Mouse (Mus musculus): ENCODE data around the gene Spr. TPM values are rescaled to one million over a fixed set of nuclear protein-coding genes. Genes with fewer than 3 reads are reported as not detected.

Gene Spr
- polyA plus RNA-seq, 1 experiment = 10.5 TPM

GRCm38 (mm10) chr6:85105033-85105615 is 32.4 kb downstream of the Spr start:
- DNase-seq (ENCODE audit: low read depth) = no peak
- TF ChIP-seq CTCF (IDR thresholded peaks at IDR 0.05; ENCODE audit: borderline replicate concordance, extremely low read depth, insufficient read depth, insufficient read length) (no peak), POLR2A (IDR thresholded peaks at IDR 0.05; ENCODE audit: borderline replicate concordance, extremely low read depth, insufficient read depth, insufficient read length, poor library complexity, severe bottlenecking) (no peak)

GRCm38 (mm10) chr6:85103321-85103720 is 34.2 kb downstream of the Spr start:
- TF ChIP-seq POLR2A (IDR thresholded peaks at IDR 0.05; ENCODE audit: borderline replicate concordance, extremely low read depth, insufficient read depth, insufficient read length, poor library complexity, severe bottlenecking) = no peak
- no peak for TF ChIP-seq CTCF (IDR thresholded peaks at IDR 0.05; ENCODE audit: borderline replicate concordance, extremely low read depth, insufficient read depth, insufficient read length)
- DNase-seq (ENCODE audit: low read depth) = no peak

GRCm38 (mm10) chr6:85096441-85096840 is 41.1 kb downstream of the Spr start:
- no peak for DNase-seq (ENCODE audit: low read depth)

GRCm38 (mm10) chr6:85087425-85087824 is 50.1 kb downstream of the Spr start:
- DNase-seq (ENCODE audit: low read depth) = no peak
- TF ChIP-seq CTCF (IDR thresholded peaks at IDR 0.05; ENCODE audit: borderline replicate concordance, extremely low read depth, insufficient read depth, insufficient read length) (no peak), POLR2A (IDR thresholded peaks at IDR 0.05; ENCODE audit: borderline replicate concordance, extremely low read depth, insufficient read depth, insufficient read length, poor library complexity, severe bottlenecking) (no peak)

More at GRCm38 (mm10) chr6:85096441-85096840, 41.1 kb downstream of the Spr start:
- no peak for TF ChIP-seq CTCF (IDR thresholded peaks at IDR 0.05; ENCODE audit: borderline replicate concordance, extremely low read depth, insufficient read depth, insufficient read length)
- TF ChIP-seq POLR2A (IDR thresholded peaks at IDR 0.05; ENCODE audit: borderline replicate concordance, extremely low read depth, insufficient read depth, insufficient read length, poor library complexity, severe bottlenecking) = no peak

- TF ChIP-seq POLR2A (IDR thresholded peaks at IDR 0.05; ENCODE audit: borderline replicate concordance, extremely low read depth, insufficient read depth, insufficient read length, poor library complexity, severe bottlenecking) = no peak
- TF ChIP-seq CTCF (IDR thresholded peaks at IDR 0.05; ENCODE audit: borderline replicate concordance, extremely low read depth, insufficient read depth, insufficient read length) = no peak
- DNase-seq (ENCODE audit: low read depth) = no peak
Measured at GRCm38 (mm10) chr6:85086645-85087044, 50.9 kb downstream of the Spr start.

Other genes starting within 250 kb of the Spr start
- 21.9 and 36.8 TPM in 2 replicates for gene Exoc6b, start 68.3 kb downstream of the Spr start, polyA plus RNA-seq (2012; rRNA removed)
- 13.9 and 69.3 TPM in 2 replicates for gene Emx1, start 49.7 kb upstream of the Spr start, polyA plus RNA-seq (2012; rRNA removed)
- gene Sfxn5, start 195.7 kb upstream of the Spr start, polyA plus RNA-seq (2012; rRNA removed) = 15.1 and 17.5 TPM in 2 replicates
- 14.8 and 23.1 TPM in 2 replicates for gene Rab11fip5, start 236.9 kb upstream of the Spr start, polyA plus RNA-seq (2012; rRNA removed)